Mouse (Mus musculus) cerebellum, adult (tissue): Measurements from ENCODE around the gene Hist1h2ap.
"Not testable (repeated sequence)": the region's sequence is repeated elsewhere in the genome, so short reads cannot be mapped to it uniquely, and the experiment has no call there.

Source experiments
- ATAC-seq: cut with Nextera tagmentation; 2 replicates; pipeline ENCODE4 v1.9.2; 2017; ENCODE audit warnings: mild to moderate bottlenecking, moderate library complexity, mixed read lengths; ENCODE audit not compliant: insufficient number of reproducible peaks, low FRiP score, low TSS enrichment

Hist1h2ap gene

DNA sequence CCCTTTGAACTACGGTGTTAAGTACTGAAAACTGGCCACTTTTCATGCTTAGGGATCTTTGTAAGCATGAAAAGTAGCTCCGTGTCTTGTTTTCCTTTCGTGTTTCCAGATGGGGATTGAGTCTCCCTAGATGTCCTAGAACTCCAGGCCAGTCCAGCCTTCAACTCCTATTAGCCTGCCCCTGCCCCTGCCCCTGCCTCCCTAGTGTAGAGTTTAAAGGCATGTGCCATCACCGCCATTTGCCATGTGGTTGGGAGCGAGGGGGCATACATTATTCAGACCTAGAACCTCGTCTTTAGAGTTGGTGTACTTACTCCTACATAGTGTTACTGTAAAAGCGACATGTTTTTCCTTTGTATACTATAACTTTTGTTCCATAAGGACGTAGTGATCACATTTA, 22.2 kb downstream of the Hist1h2ap start:
- ATAC-seq = 0 out of 2 replicates have a peak, but pooled peaks have one; percentile 22

DNA sequence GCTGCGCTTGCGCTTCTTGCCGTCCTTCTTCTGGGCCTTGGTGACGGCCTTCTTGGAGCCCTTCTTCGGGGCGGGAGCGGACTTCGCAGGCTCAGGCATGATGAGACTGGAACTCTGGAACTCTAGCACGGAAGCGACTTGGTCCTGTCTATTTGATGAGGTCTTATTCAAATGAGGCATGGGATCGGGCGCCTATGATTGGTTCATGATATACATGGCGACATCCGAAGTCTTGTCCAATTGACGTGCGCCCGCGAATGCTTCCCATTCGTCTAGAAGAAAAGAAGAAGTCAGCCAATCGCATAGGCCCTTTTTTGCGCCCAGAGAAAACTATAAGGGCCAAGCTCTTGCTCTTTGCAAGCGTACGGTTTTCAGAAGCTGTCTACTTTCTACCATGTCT, 23.2 kb downstream of the Hist1h2ap start, which contains the start of the genes Hist1h2bq and Hist1h2ao:
TSS of gene Hist1h2bq (minus strand) at position 125 of the 400 bp plus-strand sequence.
TSS of gene Hist1h2ao (plus strand) at position 393 of the 400 bp plus-strand sequence.
- ATAC-seq = peak; percentile 100

- not testable (repeated sequence) for ATAC-seq
Observed at GRCm38 (mm10) chr13:21803058-21803457, 30.2 kb downstream of the Hist1h2ap start.

DNA sequence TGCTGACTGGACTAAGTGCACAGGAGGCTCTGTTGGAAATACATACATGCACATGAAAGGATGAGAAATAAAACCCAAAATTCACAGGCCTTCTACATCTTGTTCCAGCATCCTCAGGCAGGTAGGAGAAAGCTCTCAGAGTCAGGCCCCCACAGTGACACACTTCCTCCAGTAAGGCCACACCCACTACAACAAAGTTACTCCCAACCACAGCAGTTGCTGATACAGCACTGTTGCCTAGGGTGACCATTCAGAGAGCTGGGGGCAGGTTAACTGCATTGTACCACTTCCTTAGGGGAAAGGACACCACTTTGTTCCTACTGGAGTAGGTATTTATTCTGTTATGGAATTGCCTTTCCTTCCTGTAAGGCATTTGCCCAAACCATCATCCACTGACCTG, 36.1 kb downstream of the Hist1h2ap start:
- not testable (repeated sequence) for ATAC-seq

GRCm38 (mm10) chr13:21795584-21795983, 37.7 kb downstream of the Hist1h2ap start:
- no peak for ATAC-seq

DNA sequence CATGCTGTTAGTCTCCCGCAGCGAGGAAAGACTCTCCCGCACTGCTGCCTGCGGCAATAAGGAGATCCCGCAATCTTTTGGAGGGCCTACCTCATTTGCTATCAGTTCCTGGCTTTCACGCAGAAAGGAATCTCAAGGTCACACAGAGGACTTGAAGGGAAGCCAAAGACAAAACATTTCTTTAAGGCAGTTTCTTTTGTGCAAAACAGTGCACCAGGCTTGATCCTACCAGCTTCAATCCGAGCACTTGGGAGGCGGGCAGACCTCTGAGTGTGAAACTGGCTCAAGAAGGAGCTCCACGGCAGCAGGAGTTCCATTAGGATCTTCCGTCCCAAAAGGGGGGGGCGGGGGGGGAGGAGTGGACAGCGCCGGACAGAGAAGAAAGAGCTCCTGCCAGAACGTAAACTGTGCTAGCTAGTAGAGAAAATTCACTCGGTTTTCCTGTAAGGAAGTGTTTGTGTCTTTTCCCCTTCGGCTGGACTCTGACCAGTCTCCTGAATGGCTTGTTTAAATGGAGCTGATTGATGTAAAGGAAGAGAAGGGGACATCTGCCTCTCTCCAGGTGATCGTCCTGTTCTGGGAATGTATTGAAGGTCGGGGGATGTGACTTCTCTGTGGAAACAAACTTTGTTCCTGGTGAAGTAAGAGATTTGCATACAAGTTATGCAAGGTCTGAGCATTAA, 42.6 kb downstream of the Hist1h2ap start:
- no peak for ATAC-seq

- no peak for ATAC-seq
Observed at GRCm38 (mm10) chr13:21789925-21790324, 43.4 kb downstream of the Hist1h2ap start.

DNA sequence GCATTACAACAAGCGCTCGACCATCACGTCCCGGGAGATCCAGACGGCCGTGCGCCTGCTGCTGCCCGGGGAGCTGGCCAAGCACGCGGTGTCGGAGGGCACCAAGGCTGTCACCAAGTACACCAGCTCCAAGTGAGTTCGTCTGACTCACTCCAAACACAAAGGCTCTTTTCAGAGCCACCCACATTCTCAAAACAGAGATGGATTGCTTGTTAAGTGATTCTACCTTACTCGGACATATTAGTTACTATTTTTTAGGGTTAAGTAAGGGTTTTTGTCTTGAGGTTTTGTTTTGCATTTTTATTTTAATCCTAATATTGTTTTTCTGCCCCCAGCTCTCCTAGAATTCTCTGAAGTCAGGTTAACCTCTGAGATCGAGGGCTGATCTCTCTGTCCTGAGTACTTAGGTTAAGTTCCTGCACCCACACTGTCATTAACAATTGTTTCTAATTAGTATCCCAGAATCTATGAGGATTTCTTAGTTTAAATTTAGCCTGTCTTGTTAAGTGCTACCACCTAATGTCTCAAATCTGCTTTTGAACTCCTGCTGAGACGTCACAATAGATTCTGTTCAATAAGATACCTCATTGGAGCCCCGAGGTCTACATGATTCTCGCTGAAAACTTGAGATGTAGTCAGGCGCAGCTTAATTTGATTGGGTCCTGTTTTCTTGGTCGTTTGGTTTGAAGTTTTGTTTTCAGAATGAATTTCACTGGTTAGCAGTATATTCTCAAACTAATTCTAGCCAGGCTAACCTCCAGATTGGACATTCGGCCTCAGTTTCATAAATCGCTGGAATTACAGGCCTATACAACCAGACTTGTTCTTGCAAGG, 45.3 kb downstream of the Hist1h2ap start:
- ATAC-seq = no peak

DNA sequence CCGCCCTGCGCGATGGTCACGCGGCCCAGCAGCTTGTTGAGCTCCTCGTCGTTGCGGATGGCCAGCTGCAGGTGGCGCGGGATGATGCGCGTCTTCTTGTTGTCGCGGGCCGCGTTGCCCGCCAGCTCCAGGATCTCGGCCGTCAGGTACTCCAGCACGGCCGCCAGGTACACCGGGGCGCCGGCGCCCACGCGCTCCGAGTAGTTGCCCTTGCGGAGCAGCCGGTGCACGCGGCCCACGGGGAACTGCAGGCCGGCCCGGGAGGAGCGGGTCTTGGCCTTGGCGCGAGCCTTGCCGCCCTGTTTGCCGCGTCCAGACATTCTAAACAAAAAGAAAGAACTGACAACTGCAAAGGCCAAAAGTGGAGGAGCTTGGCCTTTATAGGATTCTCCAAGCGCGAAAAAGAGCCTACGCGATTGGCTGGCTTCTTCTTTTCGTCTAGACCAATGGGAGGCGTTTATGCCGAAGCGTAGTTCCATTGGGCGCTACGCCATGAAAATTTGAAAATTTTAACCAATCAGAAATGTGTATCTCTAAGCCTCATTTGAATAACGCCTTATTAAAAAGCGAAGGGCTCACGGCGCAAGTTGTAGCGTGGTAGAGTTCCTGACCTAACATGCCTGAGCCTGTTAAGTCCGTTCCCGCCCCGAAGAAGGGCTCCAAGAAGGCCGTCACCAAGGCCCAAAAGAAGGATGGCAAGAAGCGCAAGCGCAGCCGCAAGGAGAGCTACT, 46.2 kb downstream of the Hist1h2ap start, which contains the start of the genes Hist1h2an and Hist1h2bp:
TSS of gene Hist1h2an (minus strand) at position 320 of the 731 bp plus-strand sequence.
TSS of gene Hist1h2bp (plus strand) at position 563 of the 731 bp plus-strand sequence.
- peak; percentile 97 for ATAC-seq

GRCm38 (mm10) chr13:21786189-21786898, 47.0 kb downstream of the Hist1h2ap start:
- ATAC-seq = no peak

DNA sequence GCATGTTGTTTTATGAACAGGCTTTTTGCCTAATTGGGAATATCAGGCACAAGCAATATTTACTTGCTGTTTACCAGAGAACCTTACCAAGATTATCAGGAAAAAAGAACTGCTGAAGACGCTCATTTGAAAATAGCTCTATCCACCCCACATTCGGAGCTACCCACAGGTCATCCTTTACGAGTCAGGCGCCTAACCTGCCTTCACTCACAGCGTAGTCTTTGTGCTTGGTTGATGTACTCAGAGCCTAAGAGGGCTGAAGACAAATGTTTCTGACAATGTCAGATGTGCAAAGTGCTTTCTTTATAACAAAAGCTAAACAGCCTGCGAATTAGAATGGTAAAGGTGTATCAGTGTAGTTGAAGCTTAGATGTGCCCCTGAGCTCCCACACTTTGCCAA, 49.0 kb downstream of the Hist1h2ap start:
- ATAC-seq = no peak

DNA sequence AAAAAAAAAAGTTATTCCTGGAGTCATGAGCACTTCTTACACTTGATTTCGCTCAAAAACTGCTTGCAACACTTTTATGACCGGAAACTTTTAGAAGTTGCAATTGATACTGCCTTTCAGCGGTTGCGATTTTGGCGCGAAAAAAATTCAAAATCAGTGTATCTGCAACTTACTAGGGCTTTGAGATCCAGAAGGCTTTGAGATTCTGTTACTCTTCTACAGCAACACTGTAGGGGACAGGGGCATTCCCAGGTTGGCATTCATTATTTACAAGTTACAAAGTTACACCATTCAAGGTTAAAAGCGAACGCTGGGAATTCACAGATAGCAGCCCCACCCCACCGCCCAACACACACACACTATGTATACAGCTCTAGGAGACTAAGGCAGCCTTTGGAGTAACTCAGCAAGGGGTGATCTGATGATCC, 49.6 kb downstream of the Hist1h2ap start:
- no peak for ATAC-seq

DNA sequence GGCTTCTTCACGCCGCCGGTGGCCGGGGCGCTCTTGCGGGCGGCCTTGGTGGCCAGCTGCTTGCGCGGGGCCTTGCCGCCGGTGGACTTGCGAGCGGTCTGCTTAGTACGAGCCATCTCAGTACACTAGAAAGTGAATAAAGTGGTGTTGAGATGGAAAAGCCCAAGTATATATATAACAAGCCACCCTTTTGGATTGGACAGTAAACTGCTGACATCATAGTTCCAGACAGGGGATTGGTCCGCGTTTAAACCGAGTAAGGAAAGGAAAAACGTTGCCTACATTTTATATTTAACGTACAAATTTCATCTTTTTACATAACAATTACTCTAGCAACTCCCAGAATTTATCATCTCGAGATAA, 50.1 kb downstream of the Hist1h2ap start, which contains the start of gene Hist1h3i:
TSS of gene Hist1h3i (minus strand) at position 116 of the 363 bp plus-strand sequence.
- ATAC-seq = peak; percentile 80
